Mouse (Mus musculus): ENCODE results near the gene Pcdh9.

Gene Pcdh9

GRCm38 (mm10) chr14:93182606-93183491 is 707.6 kb downstream of the Pcdh9 start:
- no peak for DNase-seq (ENCODE audit: low spot score in 2 of 2)

- no peak for DNase-seq (ENCODE audit: low spot score in 2 of 2)
Measured at GRCm38 (mm10) chr14:93169201-93169600, 721.3 kb downstream of the Pcdh9 start.

GRCm38 (mm10) chr14:93168367-93168766 is 722.1 kb downstream of the Pcdh9 start:
- no peak for DNase-seq (ENCODE audit: low spot score in 2 of 2)

GRCm38 (mm10) chr14:93143414-93143813 is 747.1 kb downstream of the Pcdh9 start:
- no peak for DNase-seq (ENCODE audit: low spot score in 2 of 2)

- no peak for DNase-seq (ENCODE audit: low spot score in 2 of 2)
Measured at GRCm38 (mm10) chr14:93142076-93142475, 748.4 kb downstream of the Pcdh9 start.

GRCm38 (mm10) chr14:93126993-93127392 is 763.5 kb downstream of the Pcdh9 start:
- DNase-seq (ENCODE audit: low spot score in 2 of 2): no peak

GRCm38 (mm10) chr14:93102755-93103154 is 787.7 kb downstream of the Pcdh9 start:
- DNase-seq (ENCODE audit: low spot score in 2 of 2): no peak

GRCm38 (mm10) chr14:93095081-93095480 is 795.4 kb downstream of the Pcdh9 start:
- DNase-seq (ENCODE audit: low spot score in 2 of 2): no peak

- no peak for DNase-seq (ENCODE audit: low spot score in 2 of 2)
Measured at GRCm38 (mm10) chr14:93092806-93093205, 797.7 kb downstream of the Pcdh9 start.

- DNase-seq (ENCODE audit: low spot score in 2 of 2): no peak
Measured at GRCm38 (mm10) chr14:93085646-93086045, 804.8 kb downstream of the Pcdh9 start.

GRCm38 (mm10) chr14:93083140-93083539 is 807.3 kb downstream of the Pcdh9 start:
- no peak for DNase-seq (ENCODE audit: low spot score in 2 of 2)

- DNase-seq (ENCODE audit: low spot score in 2 of 2): no peak
Measured at GRCm38 (mm10) chr14:93080910-93081309, 809.6 kb downstream of the Pcdh9 start.

- no peak for DNase-seq (ENCODE audit: low spot score in 2 of 2)
Measured at GRCm38 (mm10) chr14:93075761-93076160, 814.7 kb downstream of the Pcdh9 start.

- no peak for DNase-seq (ENCODE audit: low spot score in 2 of 2)
Measured at GRCm38 (mm10) chr14:93072346-93072745, 818.1 kb downstream of the Pcdh9 start.

- no peak for DNase-seq (ENCODE audit: low spot score in 2 of 2)
Measured at GRCm38 (mm10) chr14:93070140-93070539, 820.3 kb downstream of the Pcdh9 start.

- no peak for DNase-seq (ENCODE audit: low spot score in 2 of 2)
Measured at GRCm38 (mm10) chr14:93067411-93068336, 822.8 kb downstream of the Pcdh9 start.

- no peak for DNase-seq (ENCODE audit: low spot score in 2 of 2)
Measured at GRCm38 (mm10) chr14:93066732-93067410, 823.6 kb downstream of the Pcdh9 start.

GRCm38 (mm10) chr14:93061824-93062620 is 828.5 kb downstream of the Pcdh9 start:
- DNase-seq (ENCODE audit: low spot score in 2 of 2): no peak

GRCm38 (mm10) chr14:93058799-93059198 is 831.7 kb downstream of the Pcdh9 start:
- no peak for DNase-seq (ENCODE audit: low spot score in 2 of 2)

- DNase-seq (ENCODE audit: low spot score in 2 of 2): no peak
Measured at GRCm38 (mm10) chr14:93055997-93056396, 834.5 kb downstream of the Pcdh9 start.

GRCm38 (mm10) chr14:93040591-93040990 is 849.9 kb downstream of the Pcdh9 start:
- no peak for DNase-seq (ENCODE audit: low spot score in 2 of 2)

Data from spleen, postnatal 36 days (tissue).